In genomic region chr3:142061267-142061666, GRCm38 (mm10) we compare ENCODE assay signal across 27 mouse cellular contexts.
"Had no signal": no experiment of that assay in that cellular context is flagged by ENCODE, and none has a peak within 500 bp of the region (broad histone marks: within the 10 kb centered on the region; RNA-seq: fewer than 3 reads in every experiment).

No protein-coding gene starts in this region.

- H3K4me2 ChIP-seq: heart, embryonic 12.5 days; hindbrain, embryonic 12.5 days; hindbrain, embryonic 14.5 days; intestine, embryonic 15.5 days; liver, embryonic 11.5 days; liver, embryonic 13.5 days; liver, embryonic 15.5 days had no signal

- H3K27me3 ChIP-seq: heart, embryonic 12.5 days; hindbrain, embryonic 12.5 days; intestine, embryonic 15.5 days; liver, embryonic 13.5 days; liver, embryonic 15.5 days had no signal

- H3K9ac ChIP-seq: heart, embryonic 12.5 days; hindbrain, embryonic 12.5 days; hindbrain, embryonic 14.5 days; intestine, embryonic 15.5 days; liver, embryonic 13.5 days; liver, embryonic 15.5 days; liver, postnatal 0 days had no signal

- DNase-seq: gastrocnemius, adult 2 months; gastrocnemius, postnatal 10 days; gastrocnemius, postnatal 25 days; heart, adult 18-20 months; heart, postnatal 10 days; heart, postnatal 4 days; kidney, adult 18-20 months; kidney, adult 8-10 months; kidney, postnatal 10 days; kidney, postnatal 25 days; kidney, postnatal 4 days; liver; liver, embryonic 13.5 days; liver, postnatal 0 days had no signal

- H3K9me3 ChIP-seq: heart, embryonic 10.5 days; heart, embryonic 12.5 days; hindbrain, embryonic 10.5 days; hindbrain, embryonic 12.5 days; intestine, embryonic 15.5 days; liver, embryonic 13.5 days; liver, embryonic 15.5 days had no signal

- H3K4me1 ChIP-seq: heart, embryonic 10.5 days; heart, embryonic 12.5 days; liver, embryonic 13.5 days; liver, embryonic 15.5 days had no signal

- H3K36me3 ChIP-seq: heart, embryonic 10.5 days; heart, embryonic 12.5 days; hindbrain, embryonic 10.5 days; hindbrain, embryonic 12.5 days; intestine, embryonic 15.5 days; liver, embryonic 13.5 days; liver, embryonic 15.5 days had no signal

- H3K27ac ChIP-seq: gastrocnemius, adult 2 months; heart, embryonic 10.5 days; hindbrain, embryonic 10.5 days; hindbrain, embryonic 12.5 days; hindbrain, embryonic 14.5 days; intestine, embryonic 15.5 days; layer of hippocampus, adult 2 months; left cerebral cortex, adult 2 months; liver, embryonic 13.5 days; liver, embryonic 15.5 days had no signal

- ATAC-seq: hindbrain, embryonic 16.5 days; inflammation-experienced regulatory T-cells, adult 6 months; intestine, embryonic 15.5 days; intestine, postnatal 0 days; liver, postnatal 0 days had no signal

- H3K4me3 ChIP-seq: gastrocnemius, adult 2 months; heart, embryonic 10.5 days; heart, embryonic 12.5 days; hindbrain, embryonic 10.5 days; hindbrain, embryonic 12.5 days; intestine, embryonic 15.5 days; layer of hippocampus, adult 2 months; left cerebral cortex, adult 2 months; liver, embryonic 13.5 days; liver, embryonic 15.5 days had no signal
